Mouse (Mus musculus) testis, adult 2 months (tissue): ENCODE results near the gene Hmox2. TPM values are rescaled to one million over a fixed set of nuclear protein-coding genes. Genes with fewer than 3 reads are reported as not detected.

Source experiments
- H3K27ac ChIP-seq: fragments of 200-500 bp; 2 replicates; pipeline ENCODE4 v1.5.1; 2012; ENCODE audit warnings: low read depth, low read length; ENCODE audit not compliant: control insufficient read depth, insufficient read depth
- H3K27me3 ChIP-seq: fragments of 200-500 bp; 2 replicates; pipeline ENCODE4 v1.6.1; 2012; ENCODE audit warnings: mild to moderate bottlenecking, low read length, moderate library complexity; ENCODE audit not compliant: control insufficient read depth, insufficient read depth
- H3K36me3 ChIP-seq: fragments of 200-500 bp; 2 replicates; pipeline ENCODE4 v1.6.1; 2012; ENCODE audit warnings: mild to moderate bottlenecking, low read length; ENCODE audit not compliant: control insufficient read depth, insufficient read depth
- H3K4me1 ChIP-seq: fragments of 200-500 bp; 2 replicates; pipeline ENCODE4 v1.6.1; 2012; ENCODE audit warnings: low read length; ENCODE audit not compliant: control insufficient read depth, insufficient read depth
- H3K4me3 ChIP-seq: fragments of 200-500 bp; 2 replicates; pipeline ENCODE4 v1.5.1; 2012; ENCODE audit warnings: low read depth, mild to moderate bottlenecking, low read length, moderate library complexity, mixed read lengths; ENCODE audit not compliant: control insufficient read depth
- CTCF ChIP-seq: fragments of 200-500 bp; IDR thresholded peaks from 2 replicates; pipeline ENCODE4 v1.5.1; 2012; ENCODE audit warnings: low read depth, mild to moderate bottlenecking, inconsistent platforms, low read length, moderate library complexity; ENCODE audit not compliant: control insufficient read depth, insufficient read depth, insufficient replicate concordance
- POLR2A ChIP-seq: fragments of 200-500 bp; IDR thresholded peaks from 2 replicates; pipeline ENCODE4 v1.6.1; 2012; ENCODE audit warnings: low read depth, mild to moderate bottlenecking, inconsistent platforms, low read length, moderate library complexity; ENCODE audit not compliant: control insufficient read depth
- polyA plus RNA-seq: library from polyadenylated mRNA; depleted of rRNA; stranded (reverse); fragments of >200 nt; gene quantifications from 2 replicates; pipeline ENCODE4 v1.2.3, GENCODE M21; 2012

Hmox2 gene
- polyA plus RNA-seq, 1 experiment = 552 TPM

GRCm38 (mm10) chr16:4713861-4714710 is 12.1 kb upstream of the Hmox2 start:
- Histone ChIP-seq H3K4me1 (peaks cover 5% of the 10 kb centered on the region), H3K27me3 (no peaks in the 10 kb centered on the region), H3K4me3 (no peak overlapping the region), H3K27ac (no peak overlapping the region), H3K36me3 (no peaks in the 10 kb centered on the region)
- TF ChIP-seq POLR2A (no peak), CTCF (no peak)

- no peak for TF ChIP-seq CTCF
- Histone ChIP-seq H3K27me3 (no peaks in the 10 kb centered on the region), H3K4me3 (no peak overlapping the region), H3K27ac (no peak overlapping the region), H3K4me1 (peaks cover 5% of the 10 kb centered on the region), H3K36me3 (no peaks in the 10 kb centered on the region)
Observed at GRCm38 (mm10) chr16:4717866-4718265, 8.3 kb upstream of the Hmox2 start.

GRCm38 (mm10) chr16:4718753-4719518 is 7.2 kb upstream of the Hmox2 start, which contains the start of gene Nmral1:
Gene Nmral1, minus strand, starts transcription at chr16:4719356.
- no peaks in the 10 kb centered on the region for H3K36me3 ChIP-seq
- H3K4me3 ChIP-seq = peak within 1 kb of the TSS; percentile 83
- TF ChIP-seq CTCF (no peak), POLR2A (no peak)
- no peaks in the 10 kb centered on the region for H3K27me3 ChIP-seq
- H3K4me1 ChIP-seq = peaks cover 5% of the 10 kb centered on the region
- H3K27ac ChIP-seq = no peak within 1 kb of the TSS

GRCm38 (mm10) chr16:4722128-4722914 is 3.8 kb upstream of the Hmox2 start:
- Histone ChIP-seq H3K4me3 (no peak overlapping the region), H3K27me3 (no peaks in the 10 kb centered on the region), H3K4me1 (peaks cover 6% of the 10 kb centered on the region), H3K27ac (no peak overlapping the region), H3K36me3 (no peaks in the 10 kb centered on the region)
- TF ChIP-seq POLR2A = no peak
- no peak for TF ChIP-seq CTCF

- Histone ChIP-seq H3K27ac (no peak overlapping the region), H3K4me1 (peaks cover 6% of the 10 kb centered on the region), H3K27me3 (no peaks in the 10 kb centered on the region), H3K36me3 (no peaks in the 10 kb centered on the region), H3K4me3 (no peak overlapping the region)
- no peak for TF ChIP-seq CTCF
- no peak for TF ChIP-seq POLR2A
Observed at GRCm38 (mm10) chr16:4722915-4723209, 3.3 kb upstream of the Hmox2 start.

GRCm38 (mm10) chr16:4725266-4725665 is 895 bp upstream of the Hmox2 start:
- no peaks in the 10 kb centered on the region for H3K27me3 ChIP-seq
- H3K4me1 ChIP-seq = 0 out of 2 replicates have a peak, but pooled peaks cover 2% of the 10 kb centered on the region
- H3K4me3 ChIP-seq = no peak overlapping the region
- TF ChIP-seq POLR2A (no peak), CTCF (no peak)
- no peaks in the 10 kb centered on the region for H3K36me3 ChIP-seq
- no peak overlapping the region for H3K27ac ChIP-seq
